Mouse (Mus musculus) hindbrain, embryonic 15.5 days (tissue): ENCODE results near the gene Hist1h1c. TPM values are rescaled to one million over a fixed set of nuclear protein-coding genes. Genes with fewer than 3 reads are reported as not detected.

Experiments
- ATAC-seq: fragments of 200-750 bp; cut with Nextera tagmentation; 2 replicates; pipeline ENCODE4 v1.8.0; 2017; ENCODE audit warnings: low read depth, moderate number of reproducible peaks, moderate TSS enrichment; ENCODE audit not compliant: low FRiP score
- H3K27ac ChIP-seq: fragments of 300-500 bp; sonication (generic); replicated peaks from 2 replicates; pipeline ENCODE4 v1.5.1; 2015; ENCODE audit warnings: mild to moderate bottlenecking, inconsistent platforms
- H3K27me3 ChIP-seq: fragments of 300-500 bp; sonication (generic); 2 replicates; pipeline ENCODE4 v1.6.1; 2015; ENCODE audit warnings: control low read depth, inconsistent platforms
- H3K36me3 ChIP-seq: fragments of 300-500 bp; sonication (generic); 2 replicates; pipeline ENCODE4 v1.6.1; 2015; ENCODE audit warnings: control low read depth, inconsistent platforms
- H3K4me1 ChIP-seq: fragments of 300-500 bp; sonication (generic); replicated peaks from 2 replicates; pipeline ENCODE4 v1.6.1; 2015; ENCODE audit warnings: control low read depth, inconsistent platforms
- H3K4me2 ChIP-seq: fragments of 300-500 bp; sonication (generic); 2 replicates; pipeline ENCODE4 v1.6.1; 2015; ENCODE audit warnings: moderate library complexity, mild to moderate bottlenecking, inconsistent platforms
- H3K4me3 ChIP-seq: fragments of 300-500 bp; sonication (generic); 2 replicates; pipeline ENCODE4 v1.5.1; 2015; ENCODE audit warnings: mild to moderate bottlenecking, inconsistent platforms
- H3K9ac ChIP-seq: fragments of 300-500 bp; sonication (generic); 2 replicates; pipeline ENCODE4 v1.6.1; 2015; ENCODE audit warnings: inconsistent platforms
- H3K9me3 ChIP-seq: fragments of 300-500 bp; sonication (generic); 2 replicates; pipeline ENCODE4 v1.6.1; 2016; ENCODE audit warnings: control low read depth, inconsistent platforms
- WGBS: fragments of 180-500 bp; shearing (Covaris S2); methylation state at CpG from one replicate; pipeline ENCODE4 v1.1.7; 2015; 5-methylcytosine and 5-hydroxymethylcytosine counted together
- microRNA-seq: library from miRNA; unstranded; fragments of <30 nt; microRNA quantifications from one replicate; pipeline ENCODE4, GENCODE M21; 2016
- polyA plus RNA-seq: library from polyadenylated mRNA; unstranded; fragments of >200 nt; fragmentation: Nextera tagmentation; extraction: Ambion mirVana; gene quantifications from 2 replicates; pipeline ENCODE4 v1.2.1, GENCODE M21; 2015

The Hist1h1c gene
- polyA plus RNA-seq, 1 experiment from 2014 or later: 7.7 TPM

DNA sequence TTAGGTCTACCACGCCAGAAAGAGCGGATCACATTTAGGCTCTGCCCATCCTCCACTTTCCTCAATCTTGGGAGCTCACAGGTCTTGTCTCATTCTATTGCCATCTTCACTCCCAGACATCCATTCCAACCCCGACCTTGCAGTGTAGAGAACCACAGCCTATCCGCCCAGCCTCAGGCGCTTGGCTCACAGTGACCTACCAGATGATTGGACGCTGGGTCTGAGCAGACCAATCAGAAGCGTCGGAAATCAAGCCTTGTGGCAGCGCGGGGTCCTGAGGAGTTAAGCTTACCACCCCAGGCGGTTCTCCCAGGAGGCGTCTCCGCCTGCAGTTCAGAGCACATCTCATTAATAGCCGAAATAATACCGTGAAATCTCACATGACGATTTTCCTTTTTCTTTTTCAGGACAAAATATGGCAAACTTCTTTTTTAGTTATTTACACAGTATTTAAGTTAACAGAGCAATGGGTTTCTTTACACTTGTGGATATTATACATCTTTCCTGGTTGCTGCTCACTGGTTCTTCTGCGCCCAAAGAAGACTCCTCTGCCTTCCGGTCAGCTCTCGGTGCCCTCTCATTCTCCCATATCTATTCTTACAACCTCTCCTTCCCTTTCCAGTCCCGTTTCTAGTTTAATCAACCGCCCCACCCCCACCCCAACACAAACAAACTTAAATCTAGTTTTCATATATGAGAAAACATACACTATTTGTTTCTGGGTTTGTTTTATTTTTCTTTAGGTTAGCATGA lies 34.1 kb downstream of the Hist1h1c start:
- Histone ChIP-seq H3K27me3 (no peaks in the 10 kb centered on the region), H3K4me3 (peak overlapping the region; percentile 4; the same call in 1 of the 2 replicates), H3K27ac (no peak overlapping the region), H3K9ac (no peak overlapping the region), H3K4me2 (peak overlapping the region; percentile 49), H3K9me3 (no peaks in the 10 kb centered on the region), H3K36me3 (no peaks in the 10 kb centered on the region), H3K4me1 (peaks cover 3% of the 10 kb centered on the region; the same call in 1 of the 2 replicates)
- 26% methylated on average over 21 of the region's 21 CpGs for WGBS
- ATAC-seq: peak; percentile 83

DNA sequence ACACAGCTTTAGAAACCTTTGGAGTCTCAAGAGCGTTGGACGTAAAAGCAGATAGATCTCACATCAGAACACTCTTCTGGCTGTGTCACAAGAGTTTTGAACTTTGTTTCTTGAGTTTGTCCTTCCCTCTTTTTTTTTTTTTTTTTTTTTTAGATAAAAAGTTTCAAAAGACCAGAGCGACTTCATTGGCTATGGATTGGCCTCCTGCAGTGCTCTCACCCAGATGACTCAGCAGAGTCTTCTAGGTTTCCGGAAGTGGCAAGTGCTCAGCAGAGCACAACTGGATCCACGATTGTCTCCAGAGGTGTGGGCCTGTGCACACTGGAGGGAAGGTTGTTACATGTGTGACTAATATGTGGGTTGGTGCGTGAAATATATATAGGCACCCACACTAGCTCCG lies 39.7 kb downstream of the Hist1h1c start:
- Histone ChIP-seq H3K27ac (no peak overlapping the region), H3K27me3 (no peaks in the 10 kb centered on the region), H3K36me3 (no peaks in the 10 kb centered on the region), H3K4me3 (no peak overlapping the region), H3K4me1 (no peaks in the 10 kb centered on the region), H3K9me3 (no peaks in the 10 kb centered on the region), H3K4me2 (no peak overlapping the region), H3K9ac (no peak overlapping the region)
- 91% methylated on average over 7 of the region's 7 CpGs for WGBS
- ATAC-seq: no peak

DNA sequence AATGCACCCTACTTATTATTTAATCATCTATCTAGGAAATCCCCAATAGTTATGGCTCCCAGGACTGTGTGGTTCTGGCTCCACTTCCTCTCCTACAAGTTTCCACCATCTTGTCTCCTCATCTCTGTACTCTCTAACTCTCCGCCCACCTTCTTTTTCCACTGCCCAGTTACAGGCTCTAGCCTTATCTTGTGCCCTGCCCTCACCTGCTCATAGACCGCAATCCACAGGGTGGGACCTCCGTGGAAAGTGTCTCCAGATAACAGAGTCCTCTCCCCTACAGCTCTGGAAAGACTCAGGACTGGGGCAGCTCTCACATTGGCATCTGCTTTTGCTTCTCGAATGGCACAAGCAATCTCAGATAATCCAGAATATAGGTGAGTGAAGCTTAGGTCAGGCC lies 40.4 kb downstream of the Hist1h1c start:
- 89% methylated on average over 4 of the region's 4 CpGs for WGBS
- no peak overlapping the region for H3K9ac ChIP-seq
- no peak overlapping the region for H3K4me3 ChIP-seq
- H3K27me3 ChIP-seq: no peaks in the 10 kb centered on the region
- no peak overlapping the region for H3K4me2 ChIP-seq
- H3K9me3 ChIP-seq: no peaks in the 10 kb centered on the region
- no peaks in the 10 kb centered on the region for H3K4me1 ChIP-seq
- no peak for ATAC-seq
- no peaks in the 10 kb centered on the region for H3K36me3 ChIP-seq
- H3K27ac ChIP-seq: no peak overlapping the region

Small RNA genes within 50 kb of the gene (microRNA-seq; reads per million reads assigned to microRNA genes)
- not detected for gene Gm44314
- not detected for gene Gm44484

Other genes starting within 250 kb of the Hist1h1c start
- gene Btn2a2, start 250.0 kb upstream of the Hist1h1c start, polyA plus RNA-seq: 0.06 and 0.08 TPM in 2 replicates
- gene Hist1h4h, start 207.8 kb upstream of the Hist1h1c start, polyA plus RNA-seq: 1.7 and 2.7 TPM in 2 replicates
- gene Hist1h2af, start 204.9 kb upstream of the Hist1h1c start, polyA plus RNA-seq: 0.82 and 2.1 TPM in 2 replicates
- gene Hist1h3g, start 203.4 kb upstream of the Hist1h1c start, polyA plus RNA-seq: 0.85 and 1.2 TPM in 2 replicates
- 0.17 and 0.19 TPM in 2 replicates for gene Hist1h2bh, start 195.4 kb upstream of the Hist1h1c start, polyA plus RNA-seq
- 0.21 and 0.62 TPM in 2 replicates for gene Hist1h3f, start 194.8 kb upstream of the Hist1h1c start, polyA plus RNA-seq
- gene Hist1h4f, start 187.2 kb upstream of the Hist1h1c start, polyA plus RNA-seq: not detected in 2 replicates
- 0.10 and 0.12 TPM in 2 replicates for gene Hist1h1d, start 185.5 kb upstream of the Hist1h1c start, polyA plus RNA-seq
- gene Hist1h3e, start 176.4 kb upstream of the Hist1h1c start, polyA plus RNA-seq: 1.5 and 2.0 TPM in 2 replicates
- 15.9 and 27.4 TPM in 2 replicates for gene Hist1h2ae, start 167.6 kb upstream of the Hist1h1c start, polyA plus RNA-seq
- 2.5 and 3.1 TPM in 2 replicates for gene Hist1h2bg, start 167.4 kb upstream of the Hist1h1c start, polyA plus RNA-seq
- 0.76 and 2.0 TPM in 2 replicates for gene Hist1h2bf, start 164.6 kb upstream of the Hist1h1c start, polyA plus RNA-seq
- not detected in 2 replicates for gene Hist1h2ad, start 164.4 kb upstream of the Hist1h1c start, polyA plus RNA-seq
- 1.2 and 2.0 TPM in 2 replicates for gene Hist1h3d, start 163.0 kb upstream of the Hist1h1c start, polyA plus RNA-seq
- 35.1 and 51.2 TPM in 2 replicates for gene Hist1h4d, start 157.2 kb upstream of the Hist1h1c start, polyA plus RNA-seq
- 1.5 and 1.7 TPM in 2 replicates for gene Hist1h2be, start 117.7 kb upstream of the Hist1h1c start, polyA plus RNA-seq
- gene Hist1h1e, start 116.2 kb upstream of the Hist1h1c start, polyA plus RNA-seq: 4.8 and 8.8 TPM in 2 replicates
- 0.34 and 0.38 TPM in 2 replicates for gene Hist1h2ac, start 54.9 kb upstream of the Hist1h1c start, polyA plus RNA-seq
- gene Hist1h2bc, start 54.6 kb upstream of the Hist1h1c start, polyA plus RNA-seq: 19.3 and 25.4 TPM in 2 replicates
- gene Hist1h1t, start 43.0 kb upstream of the Hist1h1c start, polyA plus RNA-seq: not detected in 2 replicates
- 2.3 and 2.7 TPM in 2 replicates for gene Hist1h4c, start 40.4 kb upstream of the Hist1h1c start, polyA plus RNA-seq
- gene Hfe, start 28.0 kb upstream of the Hist1h1c start, polyA plus RNA-seq: 4.5 and 5.1 TPM in 2 replicates
- 1.1 and 1.6 TPM in 2 replicates for gene Hist1h3c, start 6.8 kb downstream of the Hist1h1c start, polyA plus RNA-seq
- gene Hist1h2bb, start 7.9 kb downstream of the Hist1h1c start, polyA plus RNA-seq: 0.54 TPM in 1 of 2 replicates, not detected in the other
- gene Hist1h2ab, start 12.3 kb downstream of the Hist1h1c start, polyA plus RNA-seq: 7.4 and 9.8 TPM in 2 replicates
- 1.8 and 3.1 TPM in 2 replicates for gene Hist1h3b, start 13.5 kb downstream of the Hist1h1c start, polyA plus RNA-seq
- 1.1 and 1.9 TPM in 2 replicates for gene Hist1h4b, start 18.2 kb downstream of the Hist1h1c start, polyA plus RNA-seq
- gene Hist1h4a, start 22.4 kb downstream of the Hist1h1c start, polyA plus RNA-seq: 0.32 and 0.51 TPM in 2 replicates
- 0.35 and 2.4 TPM in 2 replicates for gene Hist1h3a, start 23.6 kb downstream of the Hist1h1c start, polyA plus RNA-seq
- 0.75 and 0.84 TPM in 2 replicates for gene Hist1h1a, start 24.9 kb downstream of the Hist1h1c start, polyA plus RNA-seq
- 0.10 TPM in 1 of 2 replicates, not detected in the other for gene Trim38, start 31.1 kb downstream of the Hist1h1c start, polyA plus RNA-seq
- gene Slc17a2, start 68.2 kb downstream of the Hist1h1c start, polyA plus RNA-seq: not detected in 2 replicates
- gene Slc17a3, start 100.6 kb downstream of the Hist1h1c start, polyA plus RNA-seq: not detected in 2 replicates
- gene Slc17a1, start 128.9 kb downstream of the Hist1h1c start, polyA plus RNA-seq: not detected in 2 replicates
- gene Slc17a4, start 176.2 kb downstream of the Hist1h1c start, polyA plus RNA-seq: not detected in 2 replicates
- gene Hist1h2ba, start 195.3 kb downstream of the Hist1h1c start, polyA plus RNA-seq: not detected in 2 replicates
- gene Hist1h2aa, start 195.7 kb downstream of the Hist1h1c start, polyA plus RNA-seq: not detected in 2 replicates